Mouse (Mus musculus) heart, adult 11 months (tissue): ENCODE data around the gene Adcy9.

Experiments
- DNase-seq: peaks from one replicate; pipeline ENCODE4 v3.0.0; 2022

Adcy9 gene

GRCm38 (mm10) chr16:4381487-4381886 is 38.8 kb downstream of the Adcy9 start:
- peak; percentile 98 for DNase-seq

GRCm38 (mm10) chr16:4378788-4379187 is 41.5 kb downstream of the Adcy9 start:
- peak; percentile 83 for DNase-seq

- peak; percentile 94 for DNase-seq
Observed at GRCm38 (mm10) chr16:4377556-4377955, 42.7 kb downstream of the Adcy9 start.

- peak; percentile 97 for DNase-seq
Observed at GRCm38 (mm10) chr16:4374780-4375380, 45.4 kb downstream of the Adcy9 start.

GRCm38 (mm10) chr16:4374270-4374669 is 46.0 kb downstream of the Adcy9 start:
- peak; percentile 18 for DNase-seq

- DNase-seq: peak; percentile 88
Observed at GRCm38 (mm10) chr16:4371039-4371438, 49.3 kb downstream of the Adcy9 start.

GRCm38 (mm10) chr16:4370141-4370541 is 50.2 kb downstream of the Adcy9 start:
- DNase-seq: peak; percentile 97

- DNase-seq: peak; percentile 85
Observed at GRCm38 (mm10) chr16:4367930-4368329, 52.4 kb downstream of the Adcy9 start.

- DNase-seq: peak; percentile 84
Observed at GRCm38 (mm10) chr16:4367291-4367690, 53.0 kb downstream of the Adcy9 start.

- peak; percentile 74 for DNase-seq
Observed at GRCm38 (mm10) chr16:4366671-4367070, 53.6 kb downstream of the Adcy9 start.

GRCm38 (mm10) chr16:4363341-4364116 is 56.8 kb downstream of the Adcy9 start:
- peak; percentile 71 for DNase-seq

- DNase-seq: peak; percentile 82
Observed at GRCm38 (mm10) chr16:4355260-4356043, 64.8 kb downstream of the Adcy9 start.

- peak; percentile 80 for DNase-seq
Observed at GRCm38 (mm10) chr16:4342579-4342978, 77.7 kb downstream of the Adcy9 start.

- DNase-seq: peak; percentile 80
Observed at GRCm38 (mm10) chr16:4341316-4342062, 78.8 kb downstream of the Adcy9 start.

GRCm38 (mm10) chr16:4339216-4339615 is 81.1 kb downstream of the Adcy9 start:
- peak; percentile 82 for DNase-seq

- DNase-seq: peak; percentile 23
Observed at GRCm38 (mm10) chr16:4337269-4337668, 83.0 kb downstream of the Adcy9 start.

GRCm38 (mm10) chr16:4333788-4334187 is 86.5 kb downstream of the Adcy9 start:
- peak; percentile 82 for DNase-seq

- DNase-seq: no peak
Observed at GRCm38 (mm10) chr16:4333371-4333770, 86.9 kb downstream of the Adcy9 start.

GRCm38 (mm10) chr16:4327081-4327480 is 93.2 kb downstream of the Adcy9 start:
- peak; percentile 4 for DNase-seq

GRCm38 (mm10) chr16:4325801-4326200 is 94.5 kb downstream of the Adcy9 start:
- DNase-seq: peak; percentile 85

GRCm38 (mm10) chr16:4324967-4325366 is 95.3 kb downstream of the Adcy9 start:
- DNase-seq: no peak

- no peak for DNase-seq
Observed at GRCm38 (mm10) chr16:4320856-4321255, 99.4 kb downstream of the Adcy9 start.

- DNase-seq: no peak
Observed at GRCm38 (mm10) chr16:4318001-4318526, 102.2 kb downstream of the Adcy9 start.
